Mouse (Mus musculus): Measurements from ENCODE around the gene Krt86.

The Krt86 gene

GRCm38 (mm10) chr15:101472952-101473528, at the start of gene Krt86:
TSS of gene Krt86 (plus strand) at chr15:101473478.
- in situ Hi-C loops (cut with MboI; ENCODE audit: low pct_unique_long_range_greater_than_20kb in 1 of 2, low sequenced_read_pairs in 2 of 2, unreplicated experiment in 1 of 2) = no loop called here

GRCm38 (mm10) chr15:101424914-101425313, 48.4 kb upstream of the Krt86 start:
- in situ Hi-C loops (cut with MboI; ENCODE audit: low pct_unique_long_range_greater_than_20kb in 1 of 2, low sequenced_read_pairs in 2 of 2, unreplicated experiment in 1 of 2) = no loop called here

- in situ Hi-C loops (cut with MboI; ENCODE audit: low pct_unique_long_range_greater_than_20kb in 1 of 2, low sequenced_read_pairs in 2 of 2, unreplicated experiment in 1 of 2) = no loop called here
These were observed 36.7 kb upstream of the Krt86 start for GRCm38 (mm10) chr15:101436611-101437010.

GRCm38 (mm10) chr15:101438555-101438954, 34.7 kb upstream of the Krt86 start, which contains the start of gene Krt87:
TSS of gene Krt87 (minus strand) at chr15:101438804.
- in situ Hi-C loops (cut with MboI; ENCODE audit: low pct_unique_long_range_greater_than_20kb in 1 of 2, low sequenced_read_pairs in 2 of 2, unreplicated experiment in 1 of 2) = no loop called here

- in situ Hi-C loops (cut with MboI; ENCODE audit: low pct_unique_long_range_greater_than_20kb in 1 of 2, low sequenced_read_pairs in 2 of 2, unreplicated experiment in 1 of 2) = no loop called here
These were observed 32.4 kb upstream of the Krt86 start for GRCm38 (mm10) chr15:101440837-101441236.

- in situ Hi-C loops (cut with MboI; ENCODE audit: low pct_unique_long_range_greater_than_20kb in 1 of 2, low sequenced_read_pairs in 2 of 2, unreplicated experiment in 1 of 2) = no loop called here
These were observed 26.7 kb upstream of the Krt86 start for GRCm38 (mm10) chr15:101446572-101446971.

- in situ Hi-C loops (cut with MboI; ENCODE audit: low pct_unique_long_range_greater_than_20kb in 1 of 2, low sequenced_read_pairs in 2 of 2, unreplicated experiment in 1 of 2) = no loop called here
These were observed 25.8 kb upstream of the Krt86 start, which contains the start of gene Krt88 for GRCm38 (mm10) chr15:101447444-101447843. TSS of gene Krt88 (plus strand) at chr15:101447744.

GRCm38 (mm10) chr15:101453093-101453736, 20.1 kb upstream of the Krt86 start:
- in situ Hi-C loops (cut with MboI; ENCODE audit: low pct_unique_long_range_greater_than_20kb in 1 of 2, low sequenced_read_pairs in 2 of 2, unreplicated experiment in 1 of 2) = no loop called here

- in situ Hi-C loops (cut with MboI; ENCODE audit: low pct_unique_long_range_greater_than_20kb in 1 of 2, low sequenced_read_pairs in 2 of 2, unreplicated experiment in 1 of 2) = no loop called here
These were observed 18.5 kb upstream of the Krt86 start for GRCm38 (mm10) chr15:101454774-101455173.

GRCm38 (mm10) chr15:101455292-101455691, 18.0 kb upstream of the Krt86 start:
- in situ Hi-C loops (cut with MboI; ENCODE audit: low pct_unique_long_range_greater_than_20kb in 1 of 2, low sequenced_read_pairs in 2 of 2, unreplicated experiment in 1 of 2) = no loop called here

- in situ Hi-C loops (cut with MboI; ENCODE audit: low pct_unique_long_range_greater_than_20kb in 1 of 2, low sequenced_read_pairs in 2 of 2, unreplicated experiment in 1 of 2) = no loop called here
These were observed 17.4 kb upstream of the Krt86 start for GRCm38 (mm10) chr15:101455891-101456290.

GRCm38 (mm10) chr15:101458361-101458930, 14.8 kb upstream of the Krt86 start:
- in situ Hi-C loops (cut with MboI; ENCODE audit: low pct_unique_long_range_greater_than_20kb in 1 of 2, low sequenced_read_pairs in 2 of 2, unreplicated experiment in 1 of 2) = no loop called here

- in situ Hi-C loops (cut with MboI; ENCODE audit: low pct_unique_long_range_greater_than_20kb in 1 of 2, low sequenced_read_pairs in 2 of 2, unreplicated experiment in 1 of 2) = no loop called here
These were observed 14.0 kb upstream of the Krt86 start for GRCm38 (mm10) chr15:101459283-101459682.

- in situ Hi-C loops (cut with MboI; ENCODE audit: low pct_unique_long_range_greater_than_20kb in 1 of 2, low sequenced_read_pairs in 2 of 2, unreplicated experiment in 1 of 2) = no loop called here
These were observed 9.6 kb upstream of the Krt86 start, which contains the start of gene Krt81 for GRCm38 (mm10) chr15:101463651-101464050. TSS of gene Krt81 (minus strand) at chr15:101463751.

- in situ Hi-C loops (cut with MboI; ENCODE audit: low pct_unique_long_range_greater_than_20kb in 1 of 2, low sequenced_read_pairs in 2 of 2, unreplicated experiment in 1 of 2) = no loop called here
These were observed 4.2 kb upstream of the Krt86 start for GRCm38 (mm10) chr15:101469093-101469492.

GRCm38 (mm10) chr15:101479007-101479665, 5.9 kb downstream of the Krt86 start:
- in situ Hi-C loops (cut with MboI; ENCODE audit: low pct_unique_long_range_greater_than_20kb in 1 of 2, low sequenced_read_pairs in 2 of 2, unreplicated experiment in 1 of 2) = no loop called here

- in situ Hi-C loops (cut with MboI; ENCODE audit: low pct_unique_long_range_greater_than_20kb in 1 of 2, low sequenced_read_pairs in 2 of 2, unreplicated experiment in 1 of 2) = no loop called here
These were observed 6.4 kb downstream of the Krt86 start for GRCm38 (mm10) chr15:101479666-101480060.

- in situ Hi-C loops (cut with MboI; ENCODE audit: low pct_unique_long_range_greater_than_20kb in 1 of 2, low sequenced_read_pairs in 2 of 2, unreplicated experiment in 1 of 2) = no loop called here
These were observed 8.8 kb downstream of the Krt86 start for GRCm38 (mm10) chr15:101482056-101482455.

GRCm38 (mm10) chr15:101483646-101484045, 10.4 kb downstream of the Krt86 start:
- in situ Hi-C loops (cut with MboI; ENCODE audit: low pct_unique_long_range_greater_than_20kb in 1 of 2, low sequenced_read_pairs in 2 of 2, unreplicated experiment in 1 of 2) = no loop called here

Measured in mouse embryonic stem cell (cell line).